Mouse (Mus musculus): ENCODE data around the gene Ubxn11.
A peak's percentile ranks its signal among the peaks of the same experiment; 100 is the strongest.

GRCm38 (mm10) chr4:134098628-134099027 lies 3.7 kb upstream of the Ubxn11 start:
- TF ChIP-seq CTCF (IDR thresholded peaks at IDR 0.05; ENCODE audit: control insufficient read depth, insufficient read depth, low read length): no peak
- peak; percentile 67; the same call in 1 of the 2 replicates for TF ChIP-seq POLR2A (IDR thresholded peaks at IDR 0.05; ENCODE audit: borderline replicate concordance, control insufficient read depth, low read depth, low read length)
